Mouse (Mus musculus): ENCODE results near the gene Cxcl2. TPM values are rescaled to one million over a fixed set of nuclear protein-coding genes. Genes with fewer than 3 reads are reported as not detected.
A peak's percentile ranks its signal among the peaks of the same experiment; 100 is the strongest.

Cxcl2 gene
- total and polyA plus RNA-seq, 2 experiments from 2014 or later, result not detected

DNA sequence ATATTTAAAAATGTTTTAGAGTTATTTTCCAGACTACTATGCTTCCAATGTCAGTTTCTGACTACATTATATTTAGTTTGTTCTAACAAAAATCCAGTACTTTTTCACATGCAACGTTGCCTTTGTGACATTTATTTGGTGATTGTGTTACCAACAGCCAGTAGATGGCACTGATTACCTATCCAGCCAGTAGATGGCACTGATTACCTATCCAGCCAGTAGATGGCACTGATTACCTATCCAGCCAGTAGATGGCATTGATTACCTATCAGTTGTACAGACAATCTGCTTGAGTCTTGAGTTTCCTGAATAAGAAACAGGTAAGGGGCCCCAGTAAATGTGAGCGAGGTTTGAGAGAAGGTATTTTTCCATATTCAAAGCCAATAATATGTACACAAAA lies 47.8 kb downstream of the Cxcl2 start:
- Histone ChIP-seq H3K9ac (no peak overlapping the region), H3K27ac (ENCODE audit: low read depth, low read length) (no peak overlapping the region), H3K4me3 (ENCODE audit: low read depth, low read length) (no peak overlapping the region), H3K36me3 (ENCODE audit: insufficient read depth) (no peaks in the 10 kb centered on the region), H3K27me3 (ENCODE audit: insufficient read depth, low read length) (no peaks in the 10 kb centered on the region), H3K4me2 (ENCODE audit: low read depth) (no peak overlapping the region), H3K9me3 (ENCODE audit: low read length) (no peaks in the 10 kb centered on the region), H3K4me1 (ENCODE audit: insufficient read depth) (no peaks in the 10 kb centered on the region)
- ATAC-seq (peak; percentile 84), DNase-seq (peak; percentile 53)
- TF ChIP-seq CTCF (IDR thresholded peaks at IDR 0.05; ENCODE audit: low read depth), result peak; percentile 95
- 28% methylated on average over 2 of the region's 2 CpGs for WGBS

DNA sequence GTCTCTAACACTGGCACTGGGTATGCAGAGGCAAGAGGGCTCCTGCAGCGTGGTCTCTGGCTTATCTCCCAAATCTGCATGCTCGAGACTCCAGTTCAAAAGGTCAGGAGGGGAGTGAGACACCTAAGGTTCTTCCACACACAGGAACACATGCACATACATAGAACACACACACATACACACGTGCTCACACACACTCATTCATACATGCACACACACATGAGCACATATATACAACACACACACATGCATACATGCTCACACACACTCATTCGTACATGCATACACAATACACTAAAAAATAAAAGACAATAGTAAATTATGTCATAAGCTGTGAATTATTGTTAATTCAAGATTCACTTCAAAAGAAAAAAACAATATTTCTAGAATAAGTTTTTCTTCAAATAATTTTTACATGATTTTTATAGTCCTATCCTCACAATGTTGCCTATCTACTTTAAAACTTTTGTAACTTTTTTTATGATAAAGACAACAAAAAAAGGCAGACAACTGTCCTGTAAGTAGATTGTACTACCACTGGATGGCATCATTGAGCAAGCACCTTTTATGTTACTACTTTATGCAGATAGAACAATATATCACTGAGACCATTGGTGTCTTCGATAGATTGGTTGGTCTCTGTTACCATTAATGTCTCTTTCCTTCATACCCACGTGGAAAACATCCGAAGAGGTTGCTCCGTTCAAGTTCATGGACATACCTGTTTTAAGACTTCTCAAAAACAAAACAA lies 49.2 kb downstream of the Cxcl2 start:
- peak; percentile 34 for DNase-seq

More for the DNA sequence above, 49.2 kb downstream of the Cxcl2 start:
- Histone ChIP-seq H3K4me1 (ENCODE audit: insufficient read depth) (no peaks in the 10 kb centered on the region), H3K27me3 (ENCODE audit: insufficient read depth, low read length) (no peaks in the 10 kb centered on the region), H3K27ac (ENCODE audit: low read depth, low read length) (no peak overlapping the region), H3K4me3 (ENCODE audit: low read depth, low read length) (no peak overlapping the region), H3K4me2 (ENCODE audit: low read depth) (no peak overlapping the region), H3K9ac (no peak overlapping the region), H3K9me3 (ENCODE audit: low read length) (no peaks in the 10 kb centered on the region), H3K36me3 (ENCODE audit: insufficient read depth) (no peaks in the 10 kb centered on the region)
- WGBS, result 86% methylated on average over 8 of the region's 8 CpGs
- no peak for ATAC-seq
- TF ChIP-seq CTCF (IDR thresholded peaks at IDR 0.05; ENCODE audit: low read depth), result peak; percentile 57

Other genes starting within 250 kb of the Cxcl2 start
- 0.08 and 0.14 TPM in 2 replicates for gene Cxcl5, start 144.5 kb upstream of the Cxcl2 start, total RNA-seq (2014; rRNA removed)
- 0.08 and 0.30 TPM in 2 replicates for gene Cxcl5, start 144.5 kb upstream of the Cxcl2 start, polyA plus RNA-seq (2015; fragmentation: Nextera tagmentation; extraction: Ambion mirVana)
- gene Ppbp, start 135.4 kb upstream of the Cxcl2 start, total RNA-seq (2014; rRNA removed), result 0.23 and 0.43 TPM in 2 replicates
- gene Ppbp, start 135.4 kb upstream of the Cxcl2 start, polyA plus RNA-seq (2015; fragmentation: Nextera tagmentation; extraction: Ambion mirVana), result 0.21 and 0.28 TPM in 2 replicates
- gene Pf4, start 131.4 kb upstream of the Cxcl2 start, total RNA-seq (2014; rRNA removed), result 37.1 and 45.7 TPM in 2 replicates
- gene Pf4, start 131.4 kb upstream of the Cxcl2 start, polyA plus RNA-seq (2015; fragmentation: Nextera tagmentation; extraction: Ambion mirVana), result 61.0 and 76.8 TPM in 2 replicates
- 0.77 TPM in 1 of 2 replicates, not detected in the other for gene Cxcl3, start 117.8 kb upstream of the Cxcl2 start, total RNA-seq (2014; rRNA removed)
- not detected in 2 replicates for gene Cxcl3, start 117.8 kb upstream of the Cxcl2 start, polyA plus RNA-seq (2015; fragmentation: Nextera tagmentation; extraction: Ambion mirVana)
- not detected in 2 replicates for gene Cxcl15, start 109.3 kb upstream of the Cxcl2 start, total RNA-seq (2014; rRNA removed)
- not detected in 2 replicates for gene Cxcl15, start 109.3 kb upstream of the Cxcl2 start, polyA plus RNA-seq (2015; fragmentation: Nextera tagmentation; extraction: Ambion mirVana)
- not detected in 2 replicates for gene Cxcl1, start 12.6 kb upstream of the Cxcl2 start, total RNA-seq (2014; rRNA removed)
- gene Cxcl1, start 12.6 kb upstream of the Cxcl2 start, polyA plus RNA-seq (2015; fragmentation: Nextera tagmentation; extraction: Ambion mirVana), result 0.25 and 0.48 TPM in 2 replicates
- 74.5 and 76.1 TPM in 2 replicates for gene Mthfd2l, start 27.2 kb downstream of the Cxcl2 start, total RNA-seq (2014; rRNA removed)
- 43.3 and 46.6 TPM in 2 replicates for gene Mthfd2l, start 27.2 kb downstream of the Cxcl2 start, polyA plus RNA-seq (2015; fragmentation: Nextera tagmentation; extraction: Ambion mirVana)
- 0.46 and 0.52 TPM in 2 replicates for gene Epgn, start 123.6 kb downstream of the Cxcl2 start, total RNA-seq (2014; rRNA removed)
- gene Epgn, start 123.6 kb downstream of the Cxcl2 start, polyA plus RNA-seq (2015; fragmentation: Nextera tagmentation; extraction: Ambion mirVana), result 0.08 TPM in 2 replicates
- 0.10 TPM in 1 of 2 replicates, not detected in the other for gene Ereg, start 170.8 kb downstream of the Cxcl2 start, total RNA-seq (2014; rRNA removed)
- not detected in 2 replicates for gene Ereg, start 170.8 kb downstream of the Cxcl2 start, polyA plus RNA-seq (2015; fragmentation: Nextera tagmentation; extraction: Ambion mirVana)
- gene Areg, start 235.7 kb downstream of the Cxcl2 start, total RNA-seq (2014; rRNA removed), result 0.23 TPM in 1 of 2 replicates, not detected in the other
- 0.23 and 0.54 TPM in 2 replicates for gene Areg, start 235.7 kb downstream of the Cxcl2 start, polyA plus RNA-seq (2015; fragmentation: Nextera tagmentation; extraction: Ambion mirVana)